Comparison of ENCODE assay signal across 26 mouse cellular contexts in the genomic region with DNA sequence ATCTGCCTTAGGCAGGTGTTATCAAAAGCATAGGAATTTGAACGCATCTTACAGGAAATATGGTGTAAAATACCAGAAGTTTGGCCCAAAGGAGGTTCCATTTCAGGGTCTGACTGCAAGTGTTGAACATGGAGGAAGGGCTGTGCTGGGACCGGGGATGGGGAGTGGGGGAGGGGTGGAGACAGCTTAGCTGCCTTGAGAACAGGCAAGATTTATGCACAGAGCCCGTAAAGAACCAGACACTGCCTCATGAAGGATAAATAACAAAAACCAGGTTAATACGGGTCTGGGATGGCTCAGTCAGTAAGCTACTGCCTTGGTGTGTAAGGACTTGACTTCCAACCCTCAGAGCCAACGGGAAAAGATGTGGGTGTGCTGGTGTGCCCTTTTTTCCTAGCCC.
DNase-seq lines count a peak whose midpoint lies in the region; ATAC-seq lines count a peak whose summit lies in the region.
"Had no signal": no experiment of that assay in that cellular context is flagged by ENCODE, and none has a peak within 500 bp of the region (broad histone marks: within the 10 kb centered on the region; RNA-seq: fewer than 3 reads in every experiment).

No protein-coding gene starts in this region.

- H3K4me2 ChIP-seq in midbrain, embryonic 11.5 days = no peak overlapping the region
- H3K4me2 ChIP-seq in midbrain, embryonic 15.5 days = no peak overlapping the region
- H3K4me2 ChIP-seq: embryonic facial prominence, embryonic 13.5 days; forebrain, embryonic 13.5 days; heart, embryonic 11.5 days; hindbrain, embryonic 12.5 days; hindbrain, embryonic 15.5 days; intestine, embryonic 15.5 days had no signal

- no peak for ATAC-seq in midbrain, embryonic 11.5 days (ENCODE audit: low FRiP score)
- ATAC-seq in midbrain, embryonic 15.5 days (replicated peaks) = no peak
- ATAC-seq: activated CD4-positive, CD25-positive, alpha-beta regulatory T cell, adult 4 months; forebrain, embryonic 13.5 days; forebrain, embryonic 16.5 days; intestine, embryonic 15.5 days had no signal

- H3K9ac ChIP-seq in midbrain, embryonic 11.5 days (ENCODE audit: low read length) = no peak overlapping the region
- H3K9ac ChIP-seq in midbrain, embryonic 15.5 days = no peak overlapping the region
- H3K9ac ChIP-seq: embryonic facial prominence, embryonic 13.5 days; forebrain, embryonic 13.5 days; hindbrain, embryonic 12.5 days; hindbrain, embryonic 15.5 days; intestine, embryonic 15.5 days had no signal

- no peaks in the 10 kb centered on the region for H3K4me1 ChIP-seq in midbrain, embryonic 11.5 days (ENCODE audit: control insufficient read depth, insufficient read depth, low read length)
- peaks cover 10% of the 10 kb centered on the region; the same call in 1 of the 2 replicates for H3K4me1 ChIP-seq in midbrain, embryonic 15.5 days
- H3K4me1 ChIP-seq in limb, embryonic 10.5 days = peaks cover 34% of the 10 kb centered on the region
- H3K4me1 ChIP-seq: hindbrain, embryonic 15.5 days; intestine, embryonic 15.5 days had no signal

- H3K36me3 ChIP-seq in midbrain, embryonic 11.5 days (ENCODE audit: control insufficient read depth, insufficient read depth, low read length) = no peaks in the 10 kb centered on the region
- H3K36me3 ChIP-seq in midbrain, embryonic 15.5 days (replicated peaks) = no peaks in the 10 kb centered on the region
- no peaks in the 10 kb centered on the region for H3K36me3 ChIP-seq in limb, embryonic 10.5 days
- H3K36me3 ChIP-seq: embryonic facial prominence, embryonic 10.5 days; embryonic facial prominence, embryonic 13.5 days; hindbrain, embryonic 12.5 days; hindbrain, embryonic 15.5 days; intestine, embryonic 15.5 days had no signal

- H3K4me3 ChIP-seq in midbrain, embryonic 11.5 days (ENCODE audit: low read depth, low read length) = no peak overlapping the region
- H3K4me3 ChIP-seq in midbrain, embryonic 15.5 days = no peak overlapping the region
- H3K4me3 ChIP-seq in limb, embryonic 10.5 days = no peak overlapping the region
- H3K4me3 ChIP-seq: embryonic facial prominence, embryonic 10.5 days; embryonic facial prominence, embryonic 13.5 days; erythroblast, embryonic 14.5 days; forebrain, embryonic 13.5 days; gastrocnemius, adult 2 months; heart, adult 2 months; hindbrain, embryonic 12.5 days; hindbrain, embryonic 15.5 days; intestine, embryonic 15.5 days had no signal

- H3K27ac ChIP-seq in midbrain, embryonic 11.5 days (ENCODE audit: low read depth, low read length) = no peak overlapping the region
- H3K27ac ChIP-seq in midbrain, embryonic 15.5 days = no peak overlapping the region
- no peak overlapping the region for H3K27ac ChIP-seq in limb, embryonic 10.5 days
- H3K27ac ChIP-seq: embryonic facial prominence, embryonic 10.5 days; embryonic facial prominence, embryonic 13.5 days; forebrain, embryonic 13.5 days; gastrocnemius, adult 2 months; heart, adult 2 months; hindbrain, embryonic 12.5 days; hindbrain, embryonic 15.5 days; intestine, embryonic 15.5 days had no signal

- WGBS in midbrain, embryonic 11.5 days = 83% methylated on average over 5 of the region's 5 CpGs
- WGBS in midbrain, embryonic 15.5 days = 72% methylated on average over 5 of the region's 5 CpGs
- 39% methylated on average over 5 of the region's 5 CpGs for WGBS in limb, embryonic 10.5 days

- no peaks in the 10 kb centered on the region for H3K9me3 ChIP-seq in midbrain, embryonic 11.5 days (ENCODE audit: control insufficient read depth, low read length)
- H3K9me3 ChIP-seq in midbrain, embryonic 15.5 days = no peaks in the 10 kb centered on the region
- H3K9me3 ChIP-seq in limb, embryonic 10.5 days (replicated peaks) = no peaks in the 10 kb centered on the region
- H3K9me3 ChIP-seq: embryonic facial prominence, embryonic 10.5 days; forebrain, embryonic 13.5 days; hindbrain, embryonic 12.5 days; hindbrain, embryonic 15.5 days; intestine, embryonic 15.5 days had no signal

- peak; percentile 14 for DNase-seq in embryo, embryonic 10 days (ENCODE audit: low spot score)
- no peak for DNase-seq in embryo, embryonic 9.5 days (ENCODE audit: extremely low spot score)
- peak; percentile 59 for DNase-seq in midbrain, embryonic 11.5 days (ENCODE audit: low spot score, missing footprints)
- peak; percentile 51 for DNase-seq in limb, embryonic 10.5 days (ENCODE audit: low spot score)
- DNase-seq in yolk sac, embryonic 10.5 days (ENCODE audit: low spot score) = peak; percentile 28
- no peak for DNase-seq in kidney, adult 9 months
- DNase-seq in spleen, postnatal 36 days (ENCODE audit: low spot score in 2 of 2) = no peak
- DNase-seq: adrenal gland, adult 8-10 months; adrenal gland, postnatal 25 days; cerebellum, adult 11-12 months; cerebellum, adult 9-10 months; cerebellum, postnatal 14 days; gastrocnemius, adult 2 months; gastrocnemius, postnatal 14 days; heart, adult 2 months had no signal

- no peaks in the 10 kb centered on the region for H3K27me3 ChIP-seq in midbrain, embryonic 11.5 days (ENCODE audit: control insufficient read depth, insufficient read depth, low read length)
- H3K27me3 ChIP-seq in midbrain, embryonic 15.5 days (replicated peaks) = no peaks in the 10 kb centered on the region
- H3K27me3 ChIP-seq in limb, embryonic 10.5 days (ENCODE audit: low read depth, poor library complexity, severe bottlenecking) = peaks cover 15% of the 10 kb centered on the region; the same call in 1 of the 2 replicates
- H3K27me3 ChIP-seq: embryonic facial prominence, embryonic 13.5 days; forebrain, embryonic 13.5 days; hindbrain, embryonic 12.5 days; hindbrain, embryonic 15.5 days; intestine, embryonic 15.5 days had no signal

Comparison
In these comparisons a context has a peak if more than half of its experiments do, and no peak if none do; other contexts are left out.
1. DNase-seq: peak in embryo, embryonic 10 days (single experiment), midbrain, embryonic 11.5 days (single experiment), limb, embryonic 10.5 days (single experiment) and yolk sac, embryonic 10.5 days (single experiment); none in embryo, embryonic 9.5 days (single experiment), kidney, adult 9 months (single experiment) and spleen, postnatal 36 days (0 of 2).